Mouse (Mus musculus) gastrocnemius, postnatal 14 days (tissue): ENCODE measurements around the gene Irgm2. TPM values are rescaled to one million over a fixed set of nuclear protein-coding genes. Genes with fewer than 3 reads are reported as not detected.

ENCODE experiments used
- DNase-seq: peaks from one replicate; pipeline ENCODE4 v3.0.0; 2021; ENCODE audit warnings: mixed read lengths
- intact Hi-C: fragments of 180-260 bp; cut with DNase I; formaldehyde crosslinking; loops from one replicate; pipeline ENCODE4 v1.15.1; 2025; ENCODE audit warnings: low total_unique reads
- total RNA-seq, 2 experiments: library from RNA; stranded (reverse); gene quantifications; 2 replicates each; pipeline ENCODE4 v1.2.3; 2021

The Irgm2 gene
- total RNA-seq, 2 experiments from 2014 or later, result 4.8 to 5.5 TPM

GRCm38 (mm10) chr11:58247294-58247693 is 47.9 kb downstream of the Irgm2 start:
- intact Hi-C loops, result no loop called here

DNA sequence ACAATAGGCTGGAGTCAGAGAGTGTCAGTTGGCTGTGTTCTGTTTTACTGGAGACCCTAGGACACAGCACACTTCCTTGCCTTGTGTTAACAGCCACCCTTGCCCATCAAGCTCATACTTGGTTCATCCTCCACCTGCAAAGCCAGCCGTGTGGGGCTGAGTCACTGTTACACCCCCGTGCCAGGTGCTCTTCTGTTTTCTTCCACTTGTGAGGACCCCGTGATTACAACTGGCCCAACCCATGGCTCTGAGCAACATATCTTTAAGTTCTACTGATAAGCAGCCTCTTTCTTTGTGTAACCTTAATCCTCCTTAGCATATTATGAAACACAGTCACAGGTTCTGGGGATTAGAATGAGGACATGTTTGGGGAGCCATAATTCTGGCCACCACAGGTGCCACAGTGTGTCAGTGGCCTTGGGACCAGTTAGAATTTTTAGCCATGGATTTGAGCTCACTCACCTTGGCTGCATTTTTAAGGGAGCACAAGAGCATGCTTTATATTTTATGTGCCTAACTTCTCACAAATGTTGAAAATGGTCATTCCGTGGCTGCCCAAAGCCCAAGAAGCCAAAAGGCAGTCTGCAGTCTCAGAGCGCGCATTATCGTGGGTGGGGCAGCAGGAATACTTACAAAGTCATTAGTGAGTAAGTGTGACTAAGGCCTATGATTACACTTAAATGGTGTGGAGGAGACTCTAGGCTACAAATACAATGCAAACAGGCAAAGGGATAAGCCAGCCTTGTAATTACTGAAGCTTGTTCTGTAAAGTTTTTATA is 50.0 kb downstream of the Irgm2 start:
- intact Hi-C loops, result no loop called here

More at GRCm38 (mm10) chr11:58247294-58247693, 47.9 kb downstream of the Irgm2 start:
- DNase-seq, result peak; percentile 43

GRCm38 (mm10) chr11:58250550-58250949 is 51.1 kb downstream of the Irgm2 start:
- intact Hi-C loops, result no loop called here
- DNase-seq, result no peak

More for the DNA sequence above, 50.0 kb downstream of the Irgm2 start:
- DNase-seq, result no peak

- intact Hi-C loops, result no loop called here
Measured at GRCm38 (mm10) chr11:58254411-58254810, 55.0 kb downstream of the Irgm2 start.

GRCm38 (mm10) chr11:58257816-58258215 is 58.4 kb downstream of the Irgm2 start:
- intact Hi-C loops, result no loop called here

More at GRCm38 (mm10) chr11:58254411-58254810, 55.0 kb downstream of the Irgm2 start:
- DNase-seq, result no peak

DNA sequence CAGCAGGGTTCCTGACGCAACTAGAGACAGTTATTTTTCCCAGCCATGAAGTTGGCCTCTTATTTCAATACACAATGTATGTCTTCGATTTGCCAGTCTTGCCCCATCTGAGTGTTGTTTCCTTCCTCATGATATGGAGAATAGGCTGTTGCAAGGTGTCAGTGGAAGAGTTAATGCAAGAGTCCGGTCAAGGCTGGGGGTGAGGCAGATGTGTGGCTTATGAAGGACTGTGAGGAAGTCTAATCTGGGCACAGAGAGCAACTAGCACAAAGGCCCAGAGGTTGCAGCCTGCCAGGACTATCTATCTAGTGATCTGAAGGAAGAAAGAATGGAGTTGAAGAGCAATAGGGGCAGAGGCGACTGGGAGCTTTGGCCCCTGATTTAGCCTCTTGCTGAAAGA is 60.7 kb downstream of the Irgm2 start:
- intact Hi-C loops, result no loop called here
- no peak for DNase-seq

More at GRCm38 (mm10) chr11:58257816-58258215, 58.4 kb downstream of the Irgm2 start:
- no peak for DNase-seq

- no peak for DNase-seq
- intact Hi-C loops, result no loop called here
Measured at GRCm38 (mm10) chr11:58261826-58262225, 62.4 kb downstream of the Irgm2 start.

DNA sequence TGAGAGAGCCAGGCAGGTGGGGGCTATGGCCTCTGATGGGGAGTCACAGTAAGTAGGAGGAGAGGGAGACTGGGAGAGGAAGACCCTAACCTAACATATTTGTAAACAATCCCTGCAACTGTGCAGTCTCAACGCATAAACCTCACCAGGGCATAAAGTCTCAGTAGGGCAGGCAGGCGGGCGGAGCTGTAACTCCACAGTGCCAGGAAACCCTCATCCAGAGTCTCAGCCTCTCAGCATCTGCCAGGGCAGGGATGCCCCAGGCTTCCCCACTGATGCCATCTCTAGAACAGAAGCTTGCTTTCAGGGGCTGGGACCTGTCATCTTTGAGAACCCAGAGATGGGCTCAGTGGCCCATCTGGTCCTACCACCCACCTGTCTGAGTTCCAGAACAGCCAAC is 62.9 kb downstream of the Irgm2 start:
- intact Hi-C loops, result no loop called here
- no peak for DNase-seq

- DNase-seq, result no peak
- intact Hi-C loops, result no loop called here
Measured at GRCm38 (mm10) chr11:58263516-58263915, 64.1 kb downstream of the Irgm2 start.

GRCm38 (mm10) chr11:58264546-58264945 is 65.1 kb downstream of the Irgm2 start:
- intact Hi-C loops, result no loop called here

GRCm38 (mm10) chr11:58268285-58268684 is 68.9 kb downstream of the Irgm2 start:
- intact Hi-C loops, result no loop called here
- DNase-seq, result no peak

More at GRCm38 (mm10) chr11:58264546-58264945, 65.1 kb downstream of the Irgm2 start:
- no peak for DNase-seq

Other genes starting within 250 kb of the Irgm2 start
- gene Larp1, start 190.6 kb upstream of the Irgm2 start, total RNA-seq, result 10 to 100 TPM; 61.9 to 74.6 TPM
- gene Gm12248, start 106.5 kb upstream of the Irgm2 start, total RNA-seq, result not detected
- gene Cnot8, start 95.5 kb upstream of the Irgm2 start, total RNA-seq, result 10 to 100 TPM; 31.3 to 32.1 TPM
- gene Gemin5, start 31.1 kb upstream of the Irgm2 start, total RNA-seq, result 10 to 100 TPM in 1 of 2 experiments, 1 to 10 TPM in 1; 9.5 to 10.8 TPM
- 10 to 100 TPM; 39.7 to 43.8 TPM for gene Mrpl22, start 28.0 kb upstream of the Irgm2 start, total RNA-seq
- 1 to 10 TPM; 3.5 to 3.7 TPM for gene Igtp, start 62 bp upstream of the Irgm2 start, total RNA-seq
- not detected for gene 4930438A08Rik, start 75.2 kb downstream of the Irgm2 start, total RNA-seq
- gene Zfp692, start 107.5 kb downstream of the Irgm2 start, total RNA-seq, result 1 to 10 TPM; 2.7 to 3.4 TPM
- 10 to 100 TPM; 43.0 to 45.1 TPM for gene Zfp672, start 130.7 kb downstream of the Irgm2 start, total RNA-seq
- 10 to 100 TPM; 22.9 to 26.2 TPM for gene Sh3bp5l, start 131.1 kb downstream of the Irgm2 start, total RNA-seq
- not detected for gene Lypd8, start 179.4 kb downstream of the Irgm2 start, total RNA-seq
- not detected for gene 1810065E05Rik, start 221.5 kb downstream of the Irgm2 start, total RNA-seq
- not detected for gene Gm12253, start 232.9 kb downstream of the Irgm2 start, total RNA-seq